In genomic region chr1:167781787-167782484, GRCm38 (mm10) we compare ENCODE assay signal across 9 mouse cellular contexts.
DNase-seq lines count a peak whose midpoint lies in the region; ATAC-seq and TF ChIP-seq lines count a peak whose summit lies in the region.
"Had no signal": no experiment of that assay in that cellular context is flagged by ENCODE, and none has a peak within 500 bp of the region (broad histone marks: within the 10 kb centered on the region; RNA-seq: fewer than 3 reads in every experiment).

No protein-coding gene starts in this region.

- H3K36me3 ChIP-seq in intestine, embryonic 14.5 days (ENCODE audit: control insufficient read depth, insufficient read depth, low read length) = no peaks in the 10 kb centered on the region
- no peaks in the 10 kb centered on the region for H3K36me3 ChIP-seq in midbrain, embryonic 11.5 days (ENCODE audit: control insufficient read depth, insufficient read depth, low read length)

- H3K4me2 ChIP-seq in intestine, embryonic 14.5 days (ENCODE audit: low read length) = no peak overlapping the region
- H3K4me2 ChIP-seq in midbrain, embryonic 11.5 days = no peak overlapping the region

- H3K9me3 ChIP-seq in intestine, embryonic 14.5 days (ENCODE audit: control insufficient read depth, low read length) = no peaks in the 10 kb centered on the region
- no peaks in the 10 kb centered on the region for H3K9me3 ChIP-seq in midbrain, embryonic 11.5 days (ENCODE audit: control insufficient read depth, low read length)

- no peak overlapping the region for H3K27ac ChIP-seq in intestine, embryonic 14.5 days (ENCODE audit: low read depth)
- H3K27ac ChIP-seq in left cerebral cortex, adult 2 months = no peak overlapping the region
- H3K27ac ChIP-seq in midbrain, embryonic 11.5 days (ENCODE audit: low read depth, low read length) = no peak overlapping the region
- H3K27ac ChIP-seq: macrophage had no signal

- no peaks in the 10 kb centered on the region for H3K27me3 ChIP-seq in intestine, embryonic 14.5 days (replicated peaks; ENCODE audit: control insufficient read depth, insufficient read depth, low read length)
- no peaks in the 10 kb centered on the region for H3K27me3 ChIP-seq in midbrain, embryonic 11.5 days (ENCODE audit: control insufficient read depth, insufficient read depth, low read length)

- H3K4me1 ChIP-seq in intestine, embryonic 14.5 days (replicated peaks; ENCODE audit: control insufficient read depth, insufficient read depth, low read length) = no peaks in the 10 kb centered on the region
- no peaks in the 10 kb centered on the region for H3K4me1 ChIP-seq in midbrain, embryonic 11.5 days (ENCODE audit: control insufficient read depth, insufficient read depth, low read length)

- intact Hi-C loops in left cerebral cortex, adult 2 months (cut with DNase I) = loop anchor here (5.0 kb wide), 1 partner anchor 110 kb away; no protein-coding TSS in a partner anchor

- no peak overlapping the region for H3K4me3 ChIP-seq in intestine, embryonic 14.5 days (ENCODE audit: low read depth, low read length)
- no peak overlapping the region for H3K4me3 ChIP-seq in left cerebral cortex, adult 2 months
- no peak overlapping the region for H3K4me3 ChIP-seq in midbrain, embryonic 11.5 days (ENCODE audit: low read depth, low read length)

- ATAC-seq in intestine, embryonic 14.5 days (replicated peaks; ENCODE audit: low FRiP score, low TSS enrichment, low read depth) = no peak
- peak; percentile 82 for ATAC-seq in midbrain, embryonic 11.5 days (ENCODE audit: low FRiP score)

- DNase-seq in right cerebral cortex, postnatal 10 days (ENCODE audit: low spot score in 2 of 2) = peak; percentile 48 to 61
- DNase-seq in right cerebral cortex, adult 18-20 months = no peak
- peak; percentile 14 for DNase-seq in cerebellum, adult 8-10 months
- peak; percentile 40 to 61 for DNase-seq in gastrocnemius, adult 8-10 months (ENCODE audit: low spot score in 2 of 2)
- DNase-seq in intestine, embryonic 14.5 days (ENCODE audit: low spot score) = peak; percentile 69
- peak; percentile 18 to 31 for DNase-seq in left cerebral cortex, adult 2 months (ENCODE audit: extremely low spot score in 1 of 2, low spot score in 2 of 2)
- peak; percentile 89 for DNase-seq in midbrain, embryonic 11.5 days (ENCODE audit: low spot score, missing footprints)
- peak; percentile 68 for DNase-seq in testis, postnatal 10 days (ENCODE audit: low spot score)

- peak; percentile 73 for TF ChIP-seq CTCF in left cerebral cortex, adult 2 months (IDR thresholded peaks at IDR 0.05)

- 70% methylated on average over 10 of the region's 10 CpGs for WGBS in intestine, embryonic 14.5 days
- WGBS in midbrain, embryonic 11.5 days = 41% methylated on average over 10 of the region's 10 CpGs

- H3K9ac ChIP-seq in intestine, embryonic 14.5 days (ENCODE audit: low read length) = no peak overlapping the region
- H3K9ac ChIP-seq in midbrain, embryonic 11.5 days (ENCODE audit: low read length) = no peak overlapping the region
